Mouse (Mus musculus) midbrain, embryonic 10.5 days (tissue): ENCODE data around the gene Sprr2b. TPM values are rescaled to one million over a fixed set of nuclear protein-coding genes. Genes with fewer than 3 reads are reported as not detected.
"Not testable (repeated sequence)": the region's sequence is repeated elsewhere in the genome, so short reads cannot be mapped to it uniquely, and the experiment has no call there.

Experiments
- DNase-seq: peaks from one replicate; pipeline ENCODE4 v3.0.0-alpha.2; 2017; ENCODE audit warnings: low spot score
- H3K27ac ChIP-seq: fragments of 300-500 bp; sonication (generic); replicated peaks from 2 replicates; pipeline ENCODE4 v1.5.1; 2016; ENCODE audit warnings: mild to moderate bottlenecking
- H3K27me3 ChIP-seq: fragments of 300-500 bp; sonication (generic); 2 replicates; pipeline ENCODE4 v1.6.1; 2016; ENCODE audit warnings: low read depth, mild to moderate bottlenecking; ENCODE audit not compliant: poor library complexity, severe bottlenecking
- H3K36me3 ChIP-seq: fragments of 300-500 bp; sonication (generic); 2 replicates; pipeline ENCODE4 v1.6.1; 2016; ENCODE audit warnings: mild to moderate bottlenecking, moderate library complexity
- H3K4me1 ChIP-seq: fragments of 300-500 bp; sonication (generic); 2 replicates; pipeline ENCODE4 v1.6.1; 2016
- H3K4me3 ChIP-seq: fragments of 300-500 bp; sonication (generic); 2 replicates; pipeline ENCODE4 v1.5.1; 2016; ENCODE audit warnings: mild to moderate bottlenecking, moderate library complexity
- H3K9me3 ChIP-seq: fragments of 300-500 bp; sonication (generic); replicated peaks from 2 replicates; pipeline ENCODE4 v1.6.1; 2016; ENCODE audit warnings: mild to moderate bottlenecking
- WGBS: fragments of 180-500 bp; shearing (Covaris S2); methylation state at CpG from one replicate; pipeline ENCODE4 v1.1.7; 2016; 5-methylcytosine and 5-hydroxymethylcytosine counted together
- polyA plus RNA-seq: library from polyadenylated mRNA; unstranded; fragments of >200 nt; fragmentation: Nextera tagmentation; extraction: Ambion mirVana; gene quantifications from 2 replicates; pipeline ENCODE4 v1.2.1, GENCODE M21; 2016

Sprr2b gene
- polyA plus RNA-seq, result not detected in 2 replicates

DNA sequence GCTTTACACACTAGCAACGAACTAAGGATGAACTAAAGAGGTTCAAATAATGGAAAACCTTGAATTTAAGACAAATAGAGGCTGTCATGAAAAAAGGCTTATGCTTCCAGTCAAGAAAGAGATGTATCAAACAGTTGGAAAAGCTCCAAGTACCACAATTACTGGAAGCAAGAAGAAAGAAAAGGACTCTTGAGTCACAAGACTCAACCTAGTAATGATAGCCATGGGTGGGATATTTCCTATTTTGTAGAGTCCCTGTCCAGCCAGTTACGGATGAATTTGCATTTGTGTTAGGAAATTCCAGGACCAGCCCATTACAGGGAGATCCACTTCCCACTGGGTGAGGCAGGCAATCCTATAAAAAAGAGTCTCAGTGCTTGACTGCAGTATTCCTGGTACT is at the start of gene Sprr2b:
Gene Sprr2b (plus strand): TSS at position 301 of the 400 bp plus-strand sequence.
- no peaks in the 10 kb centered on the region for H3K9me3 ChIP-seq
- H3K27ac ChIP-seq, result no peak within 1 kb of the TSS
- H3K36me3 ChIP-seq, result no peaks in the 10 kb centered on the region
- no peak within 1 kb of the TSS for H3K4me3 ChIP-seq
- no peaks in the 10 kb centered on the region for H3K4me1 ChIP-seq
- WGBS, result 76% methylated on average over 2 of the region's 2 CpGs
- no peak for DNase-seq
- H3K27me3 ChIP-seq, result no peaks in the 10 kb centered on the region

- not testable (repeated sequence) for H3K27ac ChIP-seq, DNase-seq, H3K4me1 ChIP-seq, H3K4me3 ChIP-seq, H3K36me3 ChIP-seq, H3K27me3 ChIP-seq, H3K9me3 ChIP-seq
- WGBS, result no CpG with 5 or more reads among the region's 4 CpGs
These were observed 44.9 kb upstream of the Sprr2b start for GRCm38 (mm10) chr3:92271414-92271985.

GRCm38 (mm10) chr3:92273504-92273903 is 42.9 kb upstream of the Sprr2b start:
- H3K36me3 ChIP-seq, H3K27ac ChIP-seq, H3K4me1 ChIP-seq, DNase-seq, H3K27me3 ChIP-seq, H3K4me3 ChIP-seq, H3K9me3 ChIP-seq: not testable (repeated sequence)

- not testable (repeated sequence) for H3K4me3 ChIP-seq, H3K4me1 ChIP-seq, DNase-seq, H3K27me3 ChIP-seq, H3K36me3 ChIP-seq, H3K9me3 ChIP-seq, H3K27ac ChIP-seq
- no CpG with 5 or more reads among the region's 1 CpGs for WGBS
These were observed 42.4 kb upstream of the Sprr2b start for GRCm38 (mm10) chr3:92274018-92274417.

GRCm38 (mm10) chr3:92279663-92280062 is 36.8 kb upstream of the Sprr2b start:
- H3K9me3 ChIP-seq, H3K27ac ChIP-seq, H3K36me3 ChIP-seq, H3K27me3 ChIP-seq, H3K4me1 ChIP-seq, H3K4me3 ChIP-seq, DNase-seq: not testable (repeated sequence)

GRCm38 (mm10) chr3:92280963-92281606 is 35.3 kb upstream of the Sprr2b start:
- not testable (repeated sequence) for H3K27me3 ChIP-seq, H3K4me3 ChIP-seq, DNase-seq, H3K27ac ChIP-seq, H3K9me3 ChIP-seq, H3K36me3 ChIP-seq, H3K4me1 ChIP-seq
- 91% methylated on average over 5 of the region's 12 CpGs for WGBS

GRCm38 (mm10) chr3:92285101-92285500 is 31.3 kb upstream of the Sprr2b start, which contains the start of gene Sprr2a3:
Gene Sprr2a3, plus strand, starts transcription at chr3:92285417.
- WGBS, result 90% methylated on average over 1 of the region's 1 CpGs
- H3K27me3 ChIP-seq, H3K27ac ChIP-seq, H3K4me3 ChIP-seq, DNase-seq, H3K9me3 ChIP-seq, H3K36me3 ChIP-seq, H3K4me1 ChIP-seq: not testable (repeated sequence)

GRCm38 (mm10) chr3:92288489-92288888 is 27.9 kb upstream of the Sprr2b start:
- H3K4me3 ChIP-seq, H3K27me3 ChIP-seq, H3K9me3 ChIP-seq, H3K4me1 ChIP-seq, H3K27ac ChIP-seq, H3K36me3 ChIP-seq, DNase-seq: not testable (repeated sequence)
- WGBS, result 87% methylated on average over 6 of the region's 6 CpGs

DNA sequence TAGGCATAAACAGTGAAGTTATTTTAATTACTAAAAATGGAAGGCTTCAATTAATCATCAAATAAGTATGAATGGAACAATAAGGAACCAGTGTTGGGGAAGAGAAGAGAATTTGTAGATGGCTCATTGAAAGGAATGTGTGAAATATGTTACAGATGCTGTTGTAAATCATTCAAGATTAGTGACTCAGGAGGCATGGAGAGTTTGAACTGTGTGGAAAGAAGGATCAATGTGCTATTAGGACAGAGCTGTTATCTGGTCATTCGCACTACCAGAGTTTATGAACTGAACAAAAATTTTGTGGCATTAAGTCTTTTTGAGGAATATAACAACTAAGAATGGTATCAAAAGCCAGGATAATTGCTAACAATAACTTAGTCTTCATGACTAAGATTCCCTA is 9.0 kb upstream of the Sprr2b start:
- no peak overlapping the region for H3K27ac ChIP-seq
- H3K27me3 ChIP-seq, result no peaks in the 10 kb centered on the region
- no peaks in the 10 kb centered on the region for H3K36me3 ChIP-seq
- DNase-seq, result no peak
- no peaks in the 10 kb centered on the region for H3K4me1 ChIP-seq
- no peaks in the 10 kb centered on the region for H3K9me3 ChIP-seq
- H3K4me3 ChIP-seq, result no peak overlapping the region
- 98% methylated on average over 1 of the region's 1 CpGs for WGBS

- no peaks in the 10 kb centered on the region for H3K36me3 ChIP-seq
- no peak for DNase-seq
- no peak overlapping the region for H3K4me3 ChIP-seq
- no peaks in the 10 kb centered on the region for H3K4me1 ChIP-seq
- H3K27me3 ChIP-seq, result no peaks in the 10 kb centered on the region
- 66% methylated on average over 2 of the region's 2 CpGs for WGBS
- no peaks in the 10 kb centered on the region for H3K9me3 ChIP-seq
- H3K27ac ChIP-seq, result no peak overlapping the region
These were observed 964 bp downstream of the Sprr2b start for GRCm38 (mm10) chr3:92317384-92317783.

DNA sequence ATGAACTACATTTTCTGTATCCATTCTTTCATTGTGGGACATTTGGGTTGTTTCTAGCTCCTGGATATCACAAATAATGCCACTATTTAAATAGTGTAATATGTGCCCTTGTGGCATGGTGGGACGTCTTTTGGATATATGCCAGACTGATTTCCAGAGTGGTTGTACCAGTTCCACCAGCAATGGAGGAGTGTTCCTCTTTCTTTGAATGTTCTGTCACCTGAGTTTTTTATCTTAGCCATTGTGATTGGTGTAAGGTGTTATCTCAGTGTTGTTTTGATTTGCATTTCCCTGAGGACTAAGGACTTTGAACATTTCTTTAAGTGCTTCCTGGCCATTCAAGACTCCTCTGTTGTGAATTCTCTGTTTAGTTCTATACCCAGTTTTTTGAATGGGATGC is 19.9 kb downstream of the Sprr2b start:
- WGBS, result 78% methylated on average over 1 of the region's 1 CpGs
- Histone ChIP-seq H3K4me3 (no peak overlapping the region), H3K27ac (no peak overlapping the region), H3K27me3 (no peaks in the 10 kb centered on the region), H3K9me3 (no peaks in the 10 kb centered on the region), H3K4me1 (no peaks in the 10 kb centered on the region), H3K36me3 (no peaks in the 10 kb centered on the region)
- DNase-seq, result no peak

DNA sequence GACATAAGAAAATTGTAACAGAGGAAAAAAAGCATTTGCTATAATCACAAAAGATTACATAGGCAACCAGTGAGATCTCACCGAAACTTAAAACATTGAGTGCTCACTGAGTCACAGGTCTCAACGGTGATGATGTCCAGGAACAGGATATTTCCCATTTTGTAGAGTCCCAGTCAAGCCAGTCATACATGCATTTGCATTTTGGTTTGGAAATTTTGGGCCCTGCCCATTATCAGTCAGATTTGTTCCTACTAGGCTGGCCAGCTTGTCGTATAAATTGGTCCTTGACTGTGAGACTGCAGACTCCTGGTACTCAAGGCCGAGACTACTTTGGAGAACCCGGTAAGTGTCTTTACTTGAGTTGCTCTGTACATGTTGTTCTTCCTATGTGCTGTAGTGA is 22.4 kb downstream of the Sprr2b start, which contains the start of gene Sprr2d:
Gene Sprr2d (plus strand): TSS at position 301 of the 400 bp plus-strand sequence.
- Histone ChIP-seq H3K4me1 (no peaks in the 10 kb centered on the region), H3K27ac (no peak within 1 kb of the TSS), H3K36me3 (no peaks in the 10 kb centered on the region), H3K27me3 (no peaks in the 10 kb centered on the region), H3K9me3 (no peaks in the 10 kb centered on the region), H3K4me3 (no peak within 1 kb of the TSS)
- DNase-seq, result no peak
- 91% methylated on average over 5 of the region's 5 CpGs for whole genome bisulfite sequencing

DNA sequence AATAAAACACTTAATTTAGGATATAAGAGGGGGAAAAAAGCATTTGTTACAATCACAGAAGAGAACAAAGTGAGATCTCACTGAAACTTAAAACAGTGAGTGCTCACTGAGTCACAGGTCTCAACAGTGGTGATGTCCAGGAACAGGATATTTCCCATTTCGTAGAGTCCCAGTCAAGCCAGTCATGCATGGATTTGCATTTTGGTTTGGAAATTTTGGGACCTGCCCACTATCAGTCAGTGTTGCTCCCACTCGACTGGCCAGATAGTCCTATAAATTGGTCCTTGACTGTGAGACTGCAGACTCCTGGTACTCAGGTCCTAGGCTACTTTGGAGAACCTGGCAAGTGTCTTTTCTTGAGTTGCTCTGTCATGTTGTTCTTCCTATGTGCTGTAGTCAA is 35.4 kb downstream of the Sprr2b start, which contains the start of gene Sprr2e:
Gene Sprr2e (plus strand): TSS at position 301 of the 400 bp plus-strand sequence.
- no peak for DNase-seq
- Histone ChIP-seq H3K27ac (no peak within 1 kb of the TSS), H3K36me3 (no peaks in the 10 kb centered on the region), H3K4me1 (no peaks in the 10 kb centered on the region), H3K27me3 (no peaks in the 10 kb centered on the region), H3K9me3 (no peaks in the 10 kb centered on the region), H3K4me3 (no peak within 1 kb of the TSS)
- WGBS, result 78% methylated on average over 2 of the region's 2 CpGs
